Mouse (Mus musculus) stomach, postnatal 0 days (tissue): ENCODE measurements around the gene Slc7a9. TPM values are rescaled to one million over a fixed set of nuclear protein-coding genes. Genes with fewer than 3 reads are reported as not detected.

Experiments
- ATAC-seq: fragments of 200-750 bp; cut with Nextera tagmentation; 2 replicates; pipeline ENCODE4 v1.8.0; 2017; ENCODE audit not compliant: low FRiP score, low TSS enrichment
- DNase-seq: peaks from one replicate; pipeline ENCODE4 v3.0.0-alpha.2; 2016; ENCODE audit warnings: low spot score
- H3K27ac ChIP-seq: fragments of 300-500 bp; sonication (generic); replicated peaks from 2 replicates; pipeline ENCODE4 v1.5.1; 2014; ENCODE audit warnings: mild to moderate bottlenecking, control low read depth
- H3K27me3 ChIP-seq: fragments of 300-500 bp; sonication (generic); 2 replicates; pipeline ENCODE4 v1.6.1; 2014; ENCODE audit warnings: low read length; ENCODE audit not compliant: control insufficient read depth, insufficient read depth
- H3K36me3 ChIP-seq: fragments of 300-500 bp; sonication (generic); 2 replicates; pipeline ENCODE4 v1.6.1; 2014; ENCODE audit warnings: low read length, mixed read lengths; ENCODE audit not compliant: control insufficient read depth, insufficient read depth
- H3K4me1 ChIP-seq: fragments of 300-500 bp; sonication (generic); replicated peaks from 2 replicates; pipeline ENCODE4 v1.6.1; 2014; ENCODE audit warnings: antibody characterized with exemption; ENCODE audit not compliant: control insufficient read depth, insufficient read depth
- H3K4me2 ChIP-seq: fragments of 300-500 bp; sonication (generic); replicated peaks from 2 replicates; pipeline ENCODE4 v1.6.1; 2014; ENCODE audit warnings: low read depth, mild to moderate bottlenecking, control low read depth, moderate library complexity
- H3K4me3 ChIP-seq: fragments of 300-500 bp; sonication (generic); 2 replicates; pipeline ENCODE4 v1.5.1; 2014; ENCODE audit warnings: low read depth, low read length, control low read depth
- H3K9ac ChIP-seq: fragments of 300-500 bp; sonication (generic); 2 replicates; pipeline ENCODE4 v1.6.1; 2014; ENCODE audit warnings: mild to moderate bottlenecking, low read length, control low read depth, mixed read lengths
- H3K9me3 ChIP-seq: fragments of 300-500 bp; sonication (generic); 2 replicates; pipeline ENCODE4 v1.6.1; 2016; ENCODE audit warnings: low read length; ENCODE audit not compliant: control insufficient read depth
- CTCF ChIP-seq: IDR thresholded peaks from 2 replicates; pipeline ENCODE4 v1.5.1; 2016; ENCODE audit warnings: antibody characterized with exemption, low read depth, mild to moderate bottlenecking, moderate library complexity
- EP300 ChIP-seq: optimal IDR thresholded peaks from 2 replicates; pipeline ENCODE3; 2016; ENCODE audit warnings: antibody characterized with exemption
- WGBS: fragments of 180-500 bp; shearing (Covaris S2); extraction: QIAGEN DNeasy Blood & Tissue Kit; methylation state at CpG from one replicate; pipeline ENCODE4 v1.1.7; 2014; 5-methylcytosine and 5-hydroxymethylcytosine counted together
- polyA plus RNA-seq: library from polyadenylated mRNA; unstranded; fragments of >200 nt; fragmentation: Nextera tagmentation; extraction: Ambion mirVana; gene quantifications from 2 replicates; pipeline ENCODE4 v1.2.1, GENCODE M21; 2015

The Slc7a9 gene
- polyA plus RNA-seq, 1 experiment from 2014 or later = 0.30 TPM

GRCm38 (mm10) chr7:35490186-35490585 lies 41.6 kb downstream of the Slc7a9 start:
- Histone ChIP-seq H3K4me3 (no peak overlapping the region), H3K9me3 (no peaks in the 10 kb centered on the region), H3K27me3 (no peaks in the 10 kb centered on the region), H3K4me2 (no peak overlapping the region), H3K4me1 (no peaks in the 10 kb centered on the region), H3K9ac (no peak overlapping the region), H3K27ac (no peak overlapping the region), H3K36me3 (no peaks in the 10 kb centered on the region)
- ATAC-seq (no peak), DNase-seq (no peak)
- TF ChIP-seq CTCF (no peak), EP300 (no peak)
- 95% methylated on average over 2 of the region's 2 CpGs for WGBS

DNA sequence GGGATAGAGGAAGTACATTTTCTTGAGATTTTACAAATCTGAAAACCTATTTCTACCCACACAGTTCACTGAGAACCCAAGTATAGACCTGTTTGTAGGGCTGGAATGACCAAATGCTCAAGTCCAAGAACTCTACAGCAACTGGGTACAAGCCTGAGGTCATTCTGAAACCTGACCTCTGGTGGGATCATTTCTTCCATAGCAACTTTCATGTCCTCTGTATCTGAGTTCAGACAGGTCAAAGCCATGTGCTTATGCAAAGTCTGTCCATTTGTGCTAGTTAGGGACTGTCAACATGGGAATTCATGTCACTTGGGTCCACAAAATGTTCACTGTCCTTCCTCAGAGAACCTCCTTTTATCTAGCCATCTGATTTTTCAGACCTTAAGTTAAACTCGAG lies 42.4 kb downstream of the Slc7a9 start:
- H3K4me3 ChIP-seq = no peak overlapping the region
- WGBS = 61% methylated on average over 1 of the region's 1 CpGs
- DNase-seq (no peak), ATAC-seq (no peak)
- H3K27ac ChIP-seq = no peak overlapping the region
- H3K4me1 ChIP-seq = no peaks in the 10 kb centered on the region
- H3K27me3 ChIP-seq = no peaks in the 10 kb centered on the region
- no peaks in the 10 kb centered on the region for H3K36me3 ChIP-seq
- TF ChIP-seq CTCF (no peak), EP300 (no peak)
- H3K9ac ChIP-seq = no peak overlapping the region
- no peaks in the 10 kb centered on the region for H3K9me3 ChIP-seq
- no peak overlapping the region for H3K4me2 ChIP-seq

DNA sequence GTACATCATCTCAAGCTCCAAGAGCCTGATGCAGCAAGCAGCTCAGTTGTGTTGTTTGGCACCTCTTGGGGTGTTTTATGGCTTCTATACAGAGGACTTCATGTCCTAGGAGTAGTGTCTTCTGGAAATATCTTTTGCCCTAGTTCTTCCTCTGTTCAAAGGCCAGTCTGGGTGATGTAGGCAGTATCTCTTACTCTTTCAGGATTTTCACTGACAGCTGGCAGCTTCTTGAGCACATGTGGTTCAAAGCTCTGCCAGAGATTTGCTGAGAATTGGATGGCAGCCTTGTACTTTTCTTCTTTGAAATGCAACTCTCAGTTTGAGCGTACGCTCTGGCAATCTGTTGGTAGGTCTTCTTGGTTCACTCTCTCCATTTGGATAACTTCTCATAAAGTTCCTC lies 48.9 kb downstream of the Slc7a9 start:
- Histone ChIP-seq H3K27me3 (no peaks in the 10 kb centered on the region), H3K9me3 (no peaks in the 10 kb centered on the region), H3K27ac (no peak overlapping the region), H3K4me1 (no peaks in the 10 kb centered on the region), H3K36me3 (no peaks in the 10 kb centered on the region), H3K4me3 (no peak overlapping the region), H3K4me2 (no peak overlapping the region), H3K9ac (no peak overlapping the region)
- TF ChIP-seq CTCF (no peak), EP300 (no peak)
- no peak for ATAC-seq
- WGBS = 96% methylated on average over 2 of the region's 2 CpGs
- DNase-seq = no peak

DNA sequence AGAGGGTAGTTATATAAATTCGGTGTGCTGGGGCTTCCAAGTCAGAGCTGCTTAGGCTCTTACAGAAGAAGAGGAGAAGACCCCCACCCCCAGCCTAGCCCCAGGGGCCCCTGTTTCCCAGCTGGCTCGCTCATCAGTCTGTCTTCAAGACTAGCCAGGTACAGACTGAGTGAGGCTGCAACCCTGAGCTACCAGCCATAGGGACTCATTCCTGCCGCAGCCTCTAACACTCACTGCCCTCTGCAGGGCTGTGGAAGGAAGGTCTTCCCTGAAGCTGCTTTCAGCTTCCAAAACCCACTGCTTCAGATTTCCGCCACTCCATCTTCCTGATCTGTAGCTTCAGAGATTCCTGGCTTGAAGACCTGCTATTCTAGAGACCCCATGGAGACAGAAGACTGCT lies 53.4 kb downstream of the Slc7a9 start:
- no peaks in the 10 kb centered on the region for H3K36me3 ChIP-seq
- 29% methylated on average over 4 of the region's 4 CpGs for WGBS
- no peaks in the 10 kb centered on the region for H3K27me3 ChIP-seq
- no peak for TF ChIP-seq EP300
- peak; percentile 67 for TF ChIP-seq CTCF
- no peak overlapping the region for H3K27ac ChIP-seq
- no peak overlapping the region for H3K4me3 ChIP-seq
- no peaks in the 10 kb centered on the region for H3K4me1 ChIP-seq
- ATAC-seq (no peak), DNase-seq (peak; percentile 25)
- H3K4me2 ChIP-seq = no peak overlapping the region
- no peak overlapping the region for H3K9ac ChIP-seq
- H3K9me3 ChIP-seq = no peaks in the 10 kb centered on the region

Other genes starting within 250 kb of the Slc7a9 start
- gene Lrp3, start 233.3 kb upstream of the Slc7a9 start, polyA plus RNA-seq = 1.6 and 2.6 TPM in 2 replicates
- gene Gpatch1, start 130.4 kb upstream of the Slc7a9 start, polyA plus RNA-seq = 9.1 and 9.3 TPM in 2 replicates
- 23.1 and 24.4 TPM in 2 replicates for gene Rhpn2, start 114.6 kb upstream of the Slc7a9 start, polyA plus RNA-seq
- gene Faap24, start 52.0 kb upstream of the Slc7a9 start, polyA plus RNA-seq = 8.8 and 9.3 TPM in 2 replicates
- 11.7 and 12.3 TPM in 2 replicates for gene Cep89, start 51.8 kb upstream of the Slc7a9 start, polyA plus RNA-seq
- gene Tdrd12, start 88.9 kb downstream of the Slc7a9 start, polyA plus RNA-seq = 0.19 and 0.47 TPM in 2 replicates
- gene Nudt19, start 107.5 kb downstream of the Slc7a9 start, polyA plus RNA-seq = 60.8 and 68.9 TPM in 2 replicates
- 0.28 and 0.48 TPM in 2 replicates for gene Rgs9bp, start 136.8 kb downstream of the Slc7a9 start, polyA plus RNA-seq
- gene Ankrd27, start 137.4 kb downstream of the Slc7a9 start, polyA plus RNA-seq = 17.0 and 17.3 TPM in 2 replicates
- gene Pdcd5, start 198.7 kb downstream of the Slc7a9 start, polyA plus RNA-seq = 190 and 196 TPM in 2 replicates